Mouse (Mus musculus) intestine, postnatal 0 days (tissue): Measurements from ENCODE around the gene Tm9sf4. TPM values are rescaled to one million over a fixed set of nuclear protein-coding genes. Genes with fewer than 3 reads are reported as not detected.

ENCODE experiments used
- ATAC-seq: fragments of 200-750 bp; cut with Nextera tagmentation; 2 replicates; pipeline ENCODE4 v1.8.0; 2017; ENCODE audit warnings: mild to moderate bottlenecking, moderate TSS enrichment, moderate library complexity
- H3K27ac ChIP-seq: fragments of 300-500 bp; sonication (generic); 2 replicates; pipeline ENCODE4 v1.5.1; 2014; ENCODE audit warnings: mild to moderate bottlenecking, low read depth, low read length, moderate library complexity
- H3K27me3 ChIP-seq: fragments of 300-500 bp; sonication (generic); replicated peaks from 2 replicates; pipeline ENCODE4 v1.6.1; 2014; ENCODE audit warnings: low read length, mixed read lengths; ENCODE audit not compliant: control insufficient read depth, insufficient read depth
- H3K36me3 ChIP-seq: fragments of 300-500 bp; sonication (generic); 2 replicates; pipeline ENCODE4 v1.6.1; 2014; ENCODE audit warnings: mild to moderate bottlenecking, moderate library complexity; ENCODE audit not compliant: control insufficient read depth, insufficient read depth
- H3K4me1 ChIP-seq: fragments of 300-500 bp; sonication (generic); replicated peaks from 2 replicates; pipeline ENCODE4 v1.6.1; 2014; ENCODE audit warnings: antibody characterized with exemption, low read length, mixed read lengths; ENCODE audit not compliant: control insufficient read depth, insufficient read depth
- H3K4me2 ChIP-seq: fragments of 300-500 bp; sonication (generic); replicated peaks from 2 replicates; pipeline ENCODE4 v1.6.1; 2014; ENCODE audit warnings: low read depth, mild to moderate bottlenecking, moderate library complexity
- H3K4me3 ChIP-seq: fragments of 300-500 bp; sonication (generic); 2 replicates; pipeline ENCODE4 v1.5.1; 2014; ENCODE audit warnings: low read depth, low read length
- H3K9ac ChIP-seq: fragments of 300-500 bp; sonication (generic); 2 replicates; pipeline ENCODE4 v1.6.1; 2014; ENCODE audit warnings: mild to moderate bottlenecking, low read depth, low read length
- H3K9me3 ChIP-seq: fragments of 300-500 bp; sonication (generic); 2 replicates; pipeline ENCODE4 v1.6.1; 2016; ENCODE audit warnings: mixed run types; ENCODE audit not compliant: control insufficient read depth
- CTCF ChIP-seq: sonication (generic); IDR thresholded peaks from 2 replicates; pipeline ENCODE4 v1.5.1; 2016; ENCODE audit warnings: low read depth, mild to moderate bottlenecking, control low read depth, antibody characterized with exemption, moderate library complexity
- WGBS: fragments of 180-500 bp; shearing (Covaris S2); extraction: QIAGEN DNeasy Blood & Tissue Kit; methylation state at CpG from one replicate; pipeline ENCODE4 v1.1.7; 2014; 5-methylcytosine and 5-hydroxymethylcytosine counted together
- polyA plus RNA-seq: library from polyadenylated mRNA; unstranded; fragments of >200 nt; fragmentation: Nextera tagmentation; extraction: Ambion mirVana; gene quantifications from 2 replicates; pipeline ENCODE4 v1.2.1, GENCODE M21; 2015

The Tm9sf4 gene
- polyA plus RNA-seq, 1 experiment from 2014 or later = 64.7 TPM

GRCm38 (mm10) chr2:153151926-153152665 is 9.0 kb upstream of the Tm9sf4 start:
- H3K27me3 ChIP-seq = no peaks in the 10 kb centered on the region
- H3K4me2 ChIP-seq = no peak overlapping the region
- H3K9me3 ChIP-seq = no peaks in the 10 kb centered on the region
- H3K27ac ChIP-seq = 0 out of 2 replicates have a peak overlapping the region, but pooled peaks have one; percentile 62
- H3K9ac ChIP-seq = no peak overlapping the region
- no peak for TF ChIP-seq CTCF
- no peaks in the 10 kb centered on the region for H3K4me1 ChIP-seq
- WGBS = 79% methylated on average over 8 of the region's 8 CpGs
- no peak for ATAC-seq
- no peak overlapping the region for H3K4me3 ChIP-seq
- no peaks in the 10 kb centered on the region for H3K36me3 ChIP-seq

- Histone ChIP-seq H3K27ac (peak overlapping the region; percentile 62), H3K4me2 (no peak overlapping the region), H3K4me3 (no peak overlapping the region), H3K9me3 (no peaks in the 10 kb centered on the region), H3K4me1 (no peaks in the 10 kb centered on the region), H3K27me3 (no peaks in the 10 kb centered on the region), H3K36me3 (no peaks in the 10 kb centered on the region), H3K9ac (no peak overlapping the region)
- ATAC-seq = peak; percentile 91
- no peak for TF ChIP-seq CTCF
- WGBS = 22% methylated on average over 4 of the region's 4 CpGs
Measured at GRCm38 (mm10) chr2:153153033-153153450, 8.1 kb upstream of the Tm9sf4 start.

GRCm38 (mm10) chr2:153157270-153157669 is 3.8 kb upstream of the Tm9sf4 start:
- H3K27ac ChIP-seq = no peak overlapping the region
- no peak overlapping the region for H3K4me2 ChIP-seq
- H3K27me3 ChIP-seq = no peaks in the 10 kb centered on the region
- no peak overlapping the region for H3K4me3 ChIP-seq
- no peaks in the 10 kb centered on the region for H3K36me3 ChIP-seq
- no peaks in the 10 kb centered on the region for H3K9me3 ChIP-seq
- H3K9ac ChIP-seq = no peak overlapping the region
- ATAC-seq = no peak
- peak; percentile 58 for TF ChIP-seq CTCF
- WGBS = 70% methylated on average over 1 of the region's 3 CpGs
- H3K4me1 ChIP-seq = peaks cover 4% of the 10 kb centered on the region; the same call in 1 of the 2 replicates

GRCm38 (mm10) chr2:153160133-153160532 is 970 bp upstream of the Tm9sf4 start:
- Histone ChIP-seq H3K27me3 (no peaks in the 10 kb centered on the region), H3K4me1 (peaks cover 4% of the 10 kb centered on the region; the same call in 1 of the 2 replicates), H3K4me2 (no peak overlapping the region), H3K4me3 (no peak overlapping the region), H3K9ac (no peak overlapping the region), H3K36me3 (peaks cover 2% of the 10 kb centered on the region; the same call in 1 of the 2 replicates), H3K9me3 (no peaks in the 10 kb centered on the region), H3K27ac (no peak overlapping the region)
- ATAC-seq = no peak
- TF ChIP-seq CTCF = no peak
- 85% methylated on average over 5 of the region's 5 CpGs for WGBS

- no peak for TF ChIP-seq CTCF
- Histone ChIP-seq H3K4me2 (peak overlapping the region; percentile 94), H3K4me3 (peak overlapping the region; percentile 79), H3K9ac (peak overlapping the region; percentile 66), H3K9me3 (no peaks in the 10 kb centered on the region), H3K27me3 (no peaks in the 10 kb centered on the region), H3K27ac (peak overlapping the region; percentile 79), H3K4me1 (peaks cover 4% of the 10 kb centered on the region; the same call in 1 of the 2 replicates), H3K36me3 (peaks cover 6% of the 10 kb centered on the region; the same call in 1 of the 2 replicates)
- whole genome bisulfite sequencing = 1% methylated on average over 16 of the region's 16 CpGs
- peak; percentile 43; the same call in 1 of the 2 replicates for ATAC-seq
Measured at GRCm38 (mm10) chr2:153161684-153162080, 579 bp downstream of the Tm9sf4 start.

- no peak overlapping the region for H3K9ac ChIP-seq
- H3K4me2 ChIP-seq = no peak overlapping the region
- TF ChIP-seq CTCF = no peak
- peaks cover 6% of the 10 kb centered on the region; the same call in 1 of the 2 replicates for H3K36me3 ChIP-seq
- H3K9me3 ChIP-seq = no peaks in the 10 kb centered on the region
- no peaks in the 10 kb centered on the region for H3K27me3 ChIP-seq
- no peak overlapping the region for H3K27ac ChIP-seq
- 75% methylated on average over 6 of the region's 6 CpGs for WGBS
- peaks cover 8% of the 10 kb centered on the region for H3K4me1 ChIP-seq
- H3K4me3 ChIP-seq = no peak overlapping the region
- ATAC-seq = no peak
Measured at GRCm38 (mm10) chr2:153167136-153167535, 6.0 kb downstream of the Tm9sf4 start.
